Mouse (Mus musculus): ENCODE data around the gene Pbx1. TPM values are rescaled to one million over a fixed set of nuclear protein-coding genes. Genes with fewer than 3 reads are reported as not detected.

The Pbx1 gene
- total and polyA plus RNA-seq, 2 experiments from 2014 or later, result 37.6 to 44.4 TPM

GRCm38 (mm10) chr1:168071974-168072373 is 360.1 kb downstream of the Pbx1 start:
- H3K9ac ChIP-seq (replicated peaks; ENCODE audit: low read length), result no peak overlapping the region
- H3K4me1 ChIP-seq (ENCODE audit: insufficient read depth, low read length), result 0 out of 2 replicates have a peak, but pooled peaks cover 6% of the 10 kb centered on the region
- H3K4me3 ChIP-seq (ENCODE audit: low read length), result no peak overlapping the region
- no peaks in the 10 kb centered on the region for H3K9me3 ChIP-seq (ENCODE audit: low read length)
- ATAC-seq, result no peak
- WGBS, result 40% methylated on average over 5 of the region's 5 CpGs
- H3K27ac ChIP-seq, result no peak overlapping the region
- H3K27me3 ChIP-seq (ENCODE audit: insufficient read depth, low read length), result no peaks in the 10 kb centered on the region
- H3K36me3 ChIP-seq (ENCODE audit: insufficient read depth, low read length), result no peaks in the 10 kb centered on the region
- DNase-seq (ENCODE audit: low spot score), result peak; percentile 39
- H3K4me2 ChIP-seq (ENCODE audit: low read depth, low read length), result no peak overlapping the region
- no peak for TF ChIP-seq CTCF (IDR thresholded peaks at IDR 0.05; ENCODE audit: low read depth)

- Histone ChIP-seq H3K4me2 (ENCODE audit: low read depth, low read length) (no peak overlapping the region), H3K27ac (no peak overlapping the region), H3K4me3 (ENCODE audit: low read length) (no peak overlapping the region), H3K9ac (replicated peaks; ENCODE audit: low read length) (no peak overlapping the region), H3K4me1 (ENCODE audit: insufficient read depth, low read length) (0 out of 2 replicates have a peak, but pooled peaks cover 6% of the 10 kb centered on the region), H3K36me3 (ENCODE audit: insufficient read depth, low read length) (no peaks in the 10 kb centered on the region), H3K27me3 (ENCODE audit: insufficient read depth, low read length) (no peaks in the 10 kb centered on the region), H3K9me3 (ENCODE audit: low read length) (no peaks in the 10 kb centered on the region)
- TF ChIP-seq CTCF (IDR thresholded peaks at IDR 0.05; ENCODE audit: low read depth), result no peak
- ATAC-seq (no peak), DNase-seq (ENCODE audit: low spot score) (no peak)
- WGBS, result 90% methylated on average over 6 of the region's 6 CpGs
These were observed 361.7 kb downstream of the Pbx1 start for GRCm38 (mm10) chr1:168070273-168070910.

GRCm38 (mm10) chr1:168069740-168070139 is 362.3 kb downstream of the Pbx1 start:
- ATAC-seq (no peak), DNase-seq (ENCODE audit: low spot score) (no peak)
- WGBS, result 66% methylated on average over 5 of the region's 5 CpGs
- no peak for TF ChIP-seq CTCF (IDR thresholded peaks at IDR 0.05; ENCODE audit: low read depth)
- no peak overlapping the region for H3K4me2 ChIP-seq (ENCODE audit: low read depth, low read length)
- H3K27me3 ChIP-seq (ENCODE audit: insufficient read depth, low read length), result no peaks in the 10 kb centered on the region
- 0 out of 2 replicates have a peak, but pooled peaks cover 6% of the 10 kb centered on the region for H3K4me1 ChIP-seq (ENCODE audit: insufficient read depth, low read length)
- H3K9me3 ChIP-seq (ENCODE audit: low read length), result no peaks in the 10 kb centered on the region
- H3K9ac ChIP-seq (replicated peaks; ENCODE audit: low read length), result no peak overlapping the region
- no peak overlapping the region for H3K4me3 ChIP-seq (ENCODE audit: low read length)
- H3K27ac ChIP-seq, result no peak overlapping the region
- H3K36me3 ChIP-seq (ENCODE audit: insufficient read depth, low read length), result no peaks in the 10 kb centered on the region
